Mouse (Mus musculus) hindbrain, embryonic 11.5 days (tissue): ENCODE measurements around the gene Fbxo34. TPM values are rescaled to one million over a fixed set of nuclear protein-coding genes. Genes with fewer than 3 reads are reported as not detected.

Experiments used
- ATAC-seq: fragments of 200-750 bp; cut with Nextera tagmentation; 2 replicates; pipeline ENCODE4 v1.8.0; 2017; ENCODE audit warnings: mild to moderate bottlenecking, moderate TSS enrichment, moderate library complexity; ENCODE audit not compliant: low FRiP score
- DNase-seq: peaks from one replicate; pipeline ENCODE4 v3.0.0-alpha.2; 2015; ENCODE audit warnings: low spot score
- H3K27ac ChIP-seq: fragments of 300-500 bp; sonication (generic); 2 replicates; pipeline ENCODE4 v1.5.1; 2014; ENCODE audit warnings: mild to moderate bottlenecking, low read depth, low read length
- H3K27me3 ChIP-seq: fragments of 300-500 bp; sonication (generic); 2 replicates; pipeline ENCODE4 v1.6.1; 2014; ENCODE audit warnings: mild to moderate bottlenecking, low read length, moderate library complexity, mixed read lengths; ENCODE audit not compliant: control insufficient read depth, insufficient read depth
- H3K36me3 ChIP-seq: fragments of 300-500 bp; sonication (generic); 2 replicates; pipeline ENCODE4 v1.6.1; 2014; ENCODE audit warnings: mild to moderate bottlenecking, low read length, moderate library complexity, mixed read lengths; ENCODE audit not compliant: control insufficient read depth, insufficient read depth
- H3K4me1 ChIP-seq: fragments of 300-500 bp; sonication (generic); replicated peaks from 2 replicates; pipeline ENCODE4 v1.6.1; 2014; ENCODE audit warnings: low read length, mixed read lengths; ENCODE audit not compliant: control insufficient read depth, insufficient read depth
- H3K4me2 ChIP-seq: fragments of 300-500 bp; sonication (generic); replicated peaks from 2 replicates; pipeline ENCODE4 v1.6.1; 2014; ENCODE audit warnings: mild to moderate bottlenecking, low read depth, low read length
- H3K4me3 ChIP-seq: fragments of 300-500 bp; sonication (generic); 2 replicates; pipeline ENCODE4 v1.5.1; 2014; ENCODE audit warnings: low read depth, low read length
- H3K9ac ChIP-seq: fragments of 300-500 bp; sonication (generic); 2 replicates; pipeline ENCODE4 v1.6.1; 2014; ENCODE audit warnings: low read depth, low read length
- H3K9me3 ChIP-seq: fragments of 300-500 bp; sonication (generic); 2 replicates; pipeline ENCODE4 v1.6.1; 2016; ENCODE audit warnings: low read length; ENCODE audit not compliant: control insufficient read depth
- WGBS: fragments of 180-500 bp; shearing (Covaris S2); extraction: QIAGEN DNeasy Blood & Tissue Kit; methylation state at CpG from one replicate; pipeline ENCODE4 v1.1.7; 2014; 5-methylcytosine and 5-hydroxymethylcytosine counted together
- polyA plus RNA-seq: library from polyadenylated mRNA; unstranded; fragments of >200 nt; fragmentation: Nextera tagmentation; extraction: Ambion mirVana; gene quantifications from 2 replicates; pipeline ENCODE4 v1.2.1, GENCODE M21; 2014

The Fbxo34 gene
- polyA plus RNA-seq, 1 experiment from 2014 or later: 20.1 TPM

GRCm38 (mm10) chr14:47477711-47478110 lies 27.5 kb downstream of the Fbxo34 start:
- 87% methylated on average over 2 of the region's 2 CpGs for WGBS
- no peak overlapping the region for H3K4me3 ChIP-seq
- no peak overlapping the region for H3K27ac ChIP-seq
- H3K27me3 ChIP-seq: no peaks in the 10 kb centered on the region
- H3K9ac ChIP-seq: no peak overlapping the region
- ATAC-seq (no peak), DNase-seq (no peak)
- no peak overlapping the region for H3K4me2 ChIP-seq
- H3K36me3 ChIP-seq: no peaks in the 10 kb centered on the region
- no peaks in the 10 kb centered on the region for H3K9me3 ChIP-seq
- no peaks in the 10 kb centered on the region for H3K4me1 ChIP-seq

GRCm38 (mm10) chr14:47482200-47482599 lies 32.0 kb downstream of the Fbxo34 start:
- WGBS: 87% methylated on average over 6 of the region's 6 CpGs

GRCm38 (mm10) chr14:47483099-47483498 lies 32.9 kb downstream of the Fbxo34 start:
- DNase-seq (no peak), ATAC-seq (no peak)
- Histone ChIP-seq H3K9ac (no peak overlapping the region), H3K27me3 (no peaks in the 10 kb centered on the region), H3K4me3 (no peak overlapping the region), H3K36me3 (no peaks in the 10 kb centered on the region), H3K4me1 (no peaks in the 10 kb centered on the region), H3K4me2 (no peak overlapping the region), H3K9me3 (no peaks in the 10 kb centered on the region), H3K27ac (no peak overlapping the region)
- 83% methylated on average over 1 of the region's 1 CpGs for WGBS

More at GRCm38 (mm10) chr14:47482200-47482599, 32.0 kb downstream of the Fbxo34 start:
- no peak overlapping the region for H3K27ac ChIP-seq
- ATAC-seq: no peak
- no peak for DNase-seq
- H3K4me2 ChIP-seq: no peak overlapping the region
- H3K9me3 ChIP-seq: no peaks in the 10 kb centered on the region
- H3K9ac ChIP-seq: no peak overlapping the region
- no peaks in the 10 kb centered on the region for H3K36me3 ChIP-seq
- H3K4me3 ChIP-seq: no peak overlapping the region
- no peaks in the 10 kb centered on the region for H3K27me3 ChIP-seq
- H3K4me1 ChIP-seq: no peaks in the 10 kb centered on the region

GRCm38 (mm10) chr14:47488732-47489131 lies 38.5 kb downstream of the Fbxo34 start:
- no peaks in the 10 kb centered on the region for H3K36me3 ChIP-seq
- peaks cover 2% of the 10 kb centered on the region; the same call in 1 of the 2 replicates for H3K4me1 ChIP-seq
- no peak overlapping the region for H3K27ac ChIP-seq
- H3K27me3 ChIP-seq: no peaks in the 10 kb centered on the region
- DNase-seq: no peak
- no peak for ATAC-seq
- H3K4me2 ChIP-seq: no peak overlapping the region
- 60% methylated on average over 7 of the region's 7 CpGs for WGBS
- no peaks in the 10 kb centered on the region for H3K9me3 ChIP-seq
- no peak overlapping the region for H3K9ac ChIP-seq
- no peak overlapping the region for H3K4me3 ChIP-seq

GRCm38 (mm10) chr14:47489310-47490097 lies 39.3 kb downstream of the Fbxo34 start:
- DNase-seq (no peak), ATAC-seq (no peak)
- Histone ChIP-seq H3K36me3 (no peaks in the 10 kb centered on the region), H3K4me1 (peaks cover 2% of the 10 kb centered on the region; the same call in 1 of the 2 replicates), H3K9ac (no peak overlapping the region), H3K27ac (no peak overlapping the region), H3K27me3 (no peaks in the 10 kb centered on the region), H3K9me3 (no peaks in the 10 kb centered on the region), H3K4me3 (no peak overlapping the region), H3K4me2 (no peak overlapping the region)
- WGBS: 45% methylated on average over 10 of the region's 10 CpGs

- H3K36me3 ChIP-seq: no peaks in the 10 kb centered on the region
- 97% methylated on average over 2 of the region's 2 CpGs for WGBS
- H3K9me3 ChIP-seq: no peaks in the 10 kb centered on the region
- H3K4me2 ChIP-seq: no peak overlapping the region
- H3K27ac ChIP-seq: no peak overlapping the region
- peaks cover 2% of the 10 kb centered on the region; the same call in 1 of the 2 replicates for H3K4me1 ChIP-seq
- DNase-seq (no peak), ATAC-seq (no peak)
- no peak overlapping the region for H3K9ac ChIP-seq
- H3K27me3 ChIP-seq: no peaks in the 10 kb centered on the region
- no peak overlapping the region for H3K4me3 ChIP-seq
These were observed 40.5 kb downstream of the Fbxo34 start for GRCm38 (mm10) chr14:47490732-47491131.

- Histone ChIP-seq H3K9me3 (no peaks in the 10 kb centered on the region), H3K27ac (no peak overlapping the region), H3K4me2 (no peak overlapping the region), H3K9ac (no peak overlapping the region), H3K4me3 (no peak overlapping the region), H3K4me1 (peaks cover 2% of the 10 kb centered on the region; the same call in 1 of the 2 replicates), H3K36me3 (no peaks in the 10 kb centered on the region), H3K27me3 (no peaks in the 10 kb centered on the region)
- 94% methylated on average over 2 of the region's 2 CpGs for WGBS
- no peak for ATAC-seq
- DNase-seq: no peak
These were observed 43.6 kb downstream of the Fbxo34 start for GRCm38 (mm10) chr14:47493592-47494361.

DNA sequence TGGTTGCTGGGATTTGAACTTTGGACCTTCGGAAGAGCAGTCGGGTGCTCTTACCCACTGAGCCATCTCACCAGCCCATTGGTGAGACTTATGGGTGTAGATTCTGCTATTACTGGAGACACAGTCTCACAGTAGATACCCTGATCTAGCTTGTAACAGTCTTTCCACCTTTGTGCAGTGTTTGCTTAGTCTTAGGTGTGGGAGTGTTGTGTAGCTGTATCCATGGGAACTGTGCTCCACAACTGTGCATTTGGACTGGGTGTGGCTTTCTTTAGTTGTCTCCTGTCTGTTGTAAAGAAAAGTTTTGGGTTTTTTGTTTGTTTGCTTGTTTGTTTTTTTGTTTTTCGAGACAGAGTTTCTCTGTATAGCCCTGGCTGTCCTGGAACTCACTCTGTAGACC lies 45.7 kb downstream of the Fbxo34 start:
- ATAC-seq: no peak
- Histone ChIP-seq H3K9me3 (no peaks in the 10 kb centered on the region), H3K4me2 (no peak overlapping the region), H3K36me3 (no peaks in the 10 kb centered on the region), H3K27me3 (no peaks in the 10 kb centered on the region), H3K27ac (no peak overlapping the region), H3K9ac (no peak overlapping the region), H3K4me1 (no peaks in the 10 kb centered on the region), H3K4me3 (no peak overlapping the region)
- WGBS: 95% methylated on average over 3 of the region's 3 CpGs
- DNase-seq: no peak
